Mouse (Mus musculus) inflammation-experienced regulatory T-cells, adult 16 weeks (primary cell): ENCODE data around the gene Hist1h2ba. TPM values are rescaled to one million over a fixed set of nuclear protein-coding genes. Genes with fewer than 3 reads are reported as not detected.

Experiments
- polyA plus RNA-seq: library from polyadenylated mRNA; unstranded; fragments of 100-300 nt; shearing (Covaris generic); gene quantifications from one replicate; pipeline ENCODE4 v1.2.1, GENCODE M21; 2017

Hist1h2ba gene
- not detected for polyA plus RNA-seq

DNA sequence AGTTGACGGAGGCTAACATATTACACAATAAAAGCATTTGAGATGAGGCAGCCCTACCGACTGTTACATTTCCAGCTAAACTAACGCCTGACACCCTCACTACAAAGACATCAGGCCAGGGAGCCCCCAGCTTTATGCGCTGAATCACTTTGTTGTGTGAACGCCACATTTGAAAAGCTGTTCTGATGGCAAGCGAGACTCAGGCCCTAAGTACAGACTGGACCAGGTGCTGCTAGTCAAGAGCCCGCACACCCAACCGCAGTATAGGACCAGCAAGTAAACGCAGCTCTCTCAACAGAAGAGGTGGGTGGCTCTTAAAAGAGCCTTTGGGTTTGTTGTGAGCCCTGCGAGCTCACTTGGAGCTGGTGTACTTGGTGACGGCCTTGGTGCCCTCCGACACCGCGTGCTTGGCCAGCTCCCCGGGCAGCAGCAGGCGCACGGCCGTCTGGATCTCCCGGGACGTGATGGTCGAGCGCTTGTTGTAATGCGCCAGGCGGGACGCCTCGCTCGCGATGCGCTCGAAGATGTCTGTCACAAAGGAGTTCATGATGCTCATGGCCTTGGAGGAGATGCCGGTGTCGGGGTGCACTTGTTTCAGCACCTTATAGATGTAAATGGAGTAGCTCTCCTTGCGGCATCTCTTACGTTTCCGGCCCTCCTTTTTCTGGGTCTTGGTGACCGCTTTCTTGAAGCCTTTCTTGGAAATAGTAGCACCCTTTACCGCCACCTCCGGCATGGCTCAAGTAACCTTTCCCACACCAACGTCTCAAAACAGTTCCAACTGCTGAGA lies at the start of gene Hist1h2ba:
TSS of gene Hist1h2ba (minus strand) at position 736 of the 790 bp plus-strand sequence.

DNA sequence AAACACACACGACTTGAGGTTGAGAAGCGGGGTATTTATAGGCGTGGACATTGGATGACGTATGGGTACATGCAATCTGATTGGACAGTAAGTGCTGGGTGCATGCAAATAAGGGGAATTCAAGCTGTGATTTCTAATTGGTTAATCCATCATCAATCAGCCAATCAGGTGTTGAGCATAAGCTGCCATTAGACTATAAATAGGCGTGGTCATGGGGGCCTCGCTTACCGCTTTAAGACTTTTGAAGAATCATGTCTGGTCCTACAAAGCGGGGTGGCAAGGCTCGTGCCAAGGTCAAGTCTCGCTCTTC lies 210 bp upstream of the Hist1h2ba start, which contains the start of gene Hist1h2aa:
TSS of gene Hist1h2aa (plus strand) at position 252 of the 310 bp plus-strand sequence.

DNA sequence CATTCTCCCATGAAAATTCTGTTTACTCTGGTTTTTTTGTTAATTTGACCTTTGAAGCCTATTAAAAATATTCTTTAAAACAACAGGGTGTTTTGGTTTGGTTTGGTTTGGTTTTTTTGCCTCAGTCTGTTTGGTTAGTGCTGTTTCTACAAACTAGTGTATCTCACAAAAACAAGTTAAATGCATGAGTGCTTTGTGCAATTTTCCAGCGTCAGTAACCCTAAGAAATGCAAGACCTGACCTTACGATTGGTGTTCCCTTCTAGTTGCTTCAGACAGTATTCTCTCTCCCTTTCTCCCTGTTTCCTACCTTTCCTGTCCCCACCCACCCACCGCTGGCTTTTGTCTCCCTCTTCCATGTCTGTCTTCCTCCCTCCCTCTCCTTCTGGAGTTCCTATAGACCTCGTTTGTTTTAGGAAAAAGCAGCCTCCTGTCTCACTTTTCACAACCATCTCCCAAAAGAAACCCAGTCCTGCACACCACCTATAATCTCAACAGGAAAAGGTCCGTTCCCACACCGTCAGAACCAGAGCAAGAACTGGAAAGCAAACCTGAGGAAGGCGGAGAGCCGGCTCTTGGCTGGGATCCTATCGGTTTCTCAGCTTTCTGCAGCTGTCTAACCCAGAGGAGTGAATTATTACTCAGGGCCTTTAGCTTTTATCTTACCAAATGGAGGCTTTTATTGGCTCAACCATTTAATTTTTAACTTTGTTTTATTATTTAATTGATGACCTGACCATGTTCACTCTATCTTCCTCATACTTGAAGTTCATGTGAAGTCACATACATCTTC lies 19.4 kb downstream of the Hist1h2ba start, which contains the start of gene Slc17a4:
TSS of gene Slc17a4 (minus strand) at position 634 of the 792 bp plus-strand sequence.

Other genes with a start within 250 kb of the Hist1h2ba start
- 8.8 TPM for gene Hist1h2bc, start 250.0 kb downstream of the Hist1h2ba start, polyA plus RNA-seq
- not detected for gene Hist1h1t, start 238.3 kb downstream of the Hist1h2ba start, polyA plus RNA-seq
- gene Hist1h4c, start 235.7 kb downstream of the Hist1h2ba start, polyA plus RNA-seq: 2.7 TPM
- gene Hfe, start 223.3 kb downstream of the Hist1h2ba start, polyA plus RNA-seq: 2.8 TPM
- gene Hist1h1c, start 195.3 kb downstream of the Hist1h2ba start, polyA plus RNA-seq: 17.4 TPM
- gene Hist1h3c, start 188.6 kb downstream of the Hist1h2ba start, polyA plus RNA-seq: 0.50 TPM
- gene Hist1h2bb, start 187.4 kb downstream of the Hist1h2ba start, polyA plus RNA-seq: 2.5 TPM
- gene Hist1h2ab, start 183.0 kb downstream of the Hist1h2ba start, polyA plus RNA-seq: 0.79 TPM
- gene Hist1h3b, start 181.9 kb downstream of the Hist1h2ba start, polyA plus RNA-seq: not detected
- 11.3 TPM for gene Hist1h4b, start 177.1 kb downstream of the Hist1h2ba start, polyA plus RNA-seq
- not detected for gene Hist1h4a, start 172.9 kb downstream of the Hist1h2ba start, polyA plus RNA-seq
- 1.9 TPM for gene Hist1h3a, start 171.8 kb downstream of the Hist1h2ba start, polyA plus RNA-seq
- 0.95 TPM for gene Hist1h1a, start 170.5 kb downstream of the Hist1h2ba start, polyA plus RNA-seq
- gene Trim38, start 164.2 kb downstream of the Hist1h2ba start, polyA plus RNA-seq: not detected
- not detected for gene Slc17a2, start 127.2 kb downstream of the Hist1h2ba start, polyA plus RNA-seq
- gene Slc17a3, start 94.7 kb downstream of the Hist1h2ba start, polyA plus RNA-seq: not detected
- gene Slc17a1, start 66.4 kb downstream of the Hist1h2ba start, polyA plus RNA-seq: not detected
- gene Slc17a4, start 19.1 kb downstream of the Hist1h2ba start, polyA plus RNA-seq: not detected
- gene Hist1h2aa, start 306 bp upstream of the Hist1h2ba start, polyA plus RNA-seq: not detected
- gene Scgn, start 57.1 kb upstream of the Hist1h2ba start, polyA plus RNA-seq: not detected